Mouse (Mus musculus) liver, embryonic 12.5 days (tissue): ENCODE data around the gene Prdm1. TPM values are rescaled to one million over a fixed set of nuclear protein-coding genes. Genes with fewer than 3 reads are reported as not detected.

Experiments
- ATAC-seq: fragments of 200-750 bp; cut with Nextera tagmentation; 2 replicates; pipeline ENCODE4 v1.8.0; 2017; ENCODE audit warnings: moderate number of reproducible peaks, mild to moderate bottlenecking, moderate library complexity
- H3K27ac ChIP-seq: fragments of 300-500 bp; sonication (generic); 2 replicates; pipeline ENCODE4 v1.5.1; 2016; ENCODE audit warnings: mild to moderate bottlenecking
- H3K27me3 ChIP-seq: fragments of 300-500 bp; sonication (generic); replicated peaks from 2 replicates; pipeline ENCODE4 v1.6.1; 2016; ENCODE audit warnings: mild to moderate bottlenecking, moderate library complexity
- H3K36me3 ChIP-seq: fragments of 300-500 bp; sonication (generic); 2 replicates; pipeline ENCODE4 v1.6.1; 2016; ENCODE audit warnings: mild to moderate bottlenecking, moderate library complexity
- H3K4me1 ChIP-seq: fragments of 300-500 bp; sonication (generic); 2 replicates; pipeline ENCODE4 v1.6.1; 2016
- H3K4me2 ChIP-seq: fragments of 300-500 bp; sonication (generic); 2 replicates; pipeline ENCODE4 v1.6.1; 2016; ENCODE audit warnings: mild to moderate bottlenecking, moderate library complexity
- H3K4me3 ChIP-seq: fragments of 300-500 bp; sonication (generic); 2 replicates; pipeline ENCODE4 v1.5.1; 2016; ENCODE audit warnings: mild to moderate bottlenecking, moderate library complexity
- H3K9ac ChIP-seq: fragments of 300-500 bp; sonication (generic); 2 replicates; pipeline ENCODE4 v1.6.1; 2016; ENCODE audit warnings: mild to moderate bottlenecking, moderate library complexity
- H3K9me3 ChIP-seq: fragments of 300-500 bp; sonication (generic); replicated peaks from 2 replicates; pipeline ENCODE4 v1.6.1; 2016; ENCODE audit warnings: mild to moderate bottlenecking, moderate library complexity
- WGBS: fragments of 180-500 bp; shearing (Covaris S2); methylation state at CpG from one replicate; pipeline ENCODE4 v1.1.7; 2016; ENCODE audit not compliant: insufficient replicate concordance; 5-methylcytosine and 5-hydroxymethylcytosine counted together
- polyA plus RNA-seq: library from polyadenylated mRNA; unstranded; fragments of >200 nt; fragmentation: Nextera tagmentation; extraction: Ambion mirVana; gene quantifications from 2 replicates; pipeline ENCODE4 v1.2.1, GENCODE M21; 2016

The Prdm1 gene
- polyA plus RNA-seq, 1 experiment from 2014 or later, result 0.41 TPM

DNA sequence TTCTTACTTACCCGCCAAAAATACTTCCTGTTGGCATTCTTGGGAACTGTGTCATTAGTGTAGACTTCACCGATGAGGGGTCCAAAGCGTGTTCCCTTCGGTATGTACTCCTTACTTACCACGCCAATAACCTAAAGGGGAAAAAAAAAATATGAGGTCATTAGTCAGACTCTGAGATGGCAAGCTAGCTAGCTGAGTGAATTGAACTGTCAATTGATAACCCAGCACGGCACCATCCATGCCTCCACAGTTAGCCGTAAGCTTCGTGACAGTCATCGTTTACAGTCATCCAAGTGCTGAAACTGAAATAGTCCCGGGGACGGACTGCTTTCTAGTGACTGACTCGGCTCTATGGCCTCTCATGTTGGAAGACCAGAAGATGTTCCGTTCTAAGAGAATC is 78.2 kb downstream of the Prdm1 start:
- H3K36me3 ChIP-seq, result no peaks in the 10 kb centered on the region
- no peak overlapping the region for H3K27ac ChIP-seq
- H3K4me1 ChIP-seq, result peaks cover 9% of the 10 kb centered on the region
- H3K4me3 ChIP-seq, result no peak overlapping the region
- 74% methylated on average over 13 of the region's 13 CpGs for WGBS
- no peak overlapping the region for H3K9ac ChIP-seq
- ATAC-seq, result no peak
- H3K9me3 ChIP-seq, result no peaks in the 10 kb centered on the region
- no peak overlapping the region for H3K4me2 ChIP-seq
- H3K27me3 ChIP-seq, result 0 out of 2 replicates have a peak, but pooled peaks cover 3% of the 10 kb centered on the region

DNA sequence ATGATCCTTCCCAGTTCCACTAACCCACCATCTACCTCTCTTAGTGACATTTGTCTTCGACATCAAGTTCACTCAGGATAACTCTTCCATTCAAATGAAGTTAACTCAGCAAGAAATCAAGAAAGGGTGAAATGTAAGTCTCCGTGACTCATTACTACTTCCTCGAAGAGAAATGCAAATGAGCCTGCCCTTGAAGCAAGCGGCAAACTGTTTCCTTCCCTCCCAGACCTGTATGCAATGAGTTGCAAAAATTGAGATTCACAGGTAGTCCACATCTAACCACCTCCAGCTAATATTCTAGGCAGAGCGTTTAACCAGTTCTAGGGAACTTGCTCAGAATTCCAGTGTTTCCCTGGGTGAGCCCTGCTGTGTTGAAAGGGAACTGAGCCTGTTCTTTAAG is 78.6 kb downstream of the Prdm1 start:
- Histone ChIP-seq H3K4me3 (no peak overlapping the region), H3K27me3 (0 out of 2 replicates have a peak, but pooled peaks cover 3% of the 10 kb centered on the region), H3K27ac (no peak overlapping the region), H3K36me3 (no peaks in the 10 kb centered on the region), H3K9me3 (no peaks in the 10 kb centered on the region), H3K4me2 (no peak overlapping the region), H3K9ac (no peak overlapping the region), H3K4me1 (peaks cover 9% of the 10 kb centered on the region)
- no peak for ATAC-seq
- 56% methylated on average over 5 of the region's 5 CpGs for WGBS

GRCm38 (mm10) chr10:44448165-44448564 is 80.1 kb downstream of the Prdm1 start:
- peak overlapping the region; percentile 6 for H3K4me2 ChIP-seq
- peaks cover 17% of the 10 kb centered on the region for H3K4me1 ChIP-seq
- no peaks in the 10 kb centered on the region for H3K9me3 ChIP-seq
- WGBS, result 25% methylated on average over 12 of the region's 12 CpGs
- H3K4me3 ChIP-seq, result no peak overlapping the region
- no peak overlapping the region for H3K27ac ChIP-seq
- H3K9ac ChIP-seq, result no peak overlapping the region
- peaks cover 3% of the 10 kb centered on the region; the same call in 1 of the 2 replicates for H3K27me3 ChIP-seq
- H3K36me3 ChIP-seq, result no peaks in the 10 kb centered on the region
- ATAC-seq, result no peak

GRCm38 (mm10) chr10:44447406-44448139 is 80.7 kb downstream of the Prdm1 start:
- H3K4me1 ChIP-seq, result peaks cover 20% of the 10 kb centered on the region
- WGBS, result 70% methylated on average over 14 of the region's 14 CpGs
- no peak overlapping the region for H3K27ac ChIP-seq
- H3K4me3 ChIP-seq, result no peak overlapping the region
- no peaks in the 10 kb centered on the region for H3K36me3 ChIP-seq
- no peak for ATAC-seq
- no peak overlapping the region for H3K9ac ChIP-seq
- H3K9me3 ChIP-seq, result no peaks in the 10 kb centered on the region
- no peaks in the 10 kb centered on the region; the same call in 1 of the 2 replicates for H3K27me3 ChIP-seq
- peak overlapping the region; percentile 6 for H3K4me2 ChIP-seq

- H3K27me3 ChIP-seq, result peaks cover 4% of the 10 kb centered on the region
- H3K9me3 ChIP-seq, result no peaks in the 10 kb centered on the region
- H3K9ac ChIP-seq, result no peak overlapping the region
- 83% methylated on average over 10 of the region's 10 CpGs for WGBS
- H3K4me3 ChIP-seq, result no peak overlapping the region
- ATAC-seq, result no peak
- H3K36me3 ChIP-seq, result no peaks in the 10 kb centered on the region
- H3K4me2 ChIP-seq, result no peak overlapping the region
- H3K27ac ChIP-seq, result no peak overlapping the region
- H3K4me1 ChIP-seq, result peaks cover 20% of the 10 kb centered on the region
Observed at GRCm38 (mm10) chr10:44447001-44447400, 81.3 kb downstream of the Prdm1 start.

DNA sequence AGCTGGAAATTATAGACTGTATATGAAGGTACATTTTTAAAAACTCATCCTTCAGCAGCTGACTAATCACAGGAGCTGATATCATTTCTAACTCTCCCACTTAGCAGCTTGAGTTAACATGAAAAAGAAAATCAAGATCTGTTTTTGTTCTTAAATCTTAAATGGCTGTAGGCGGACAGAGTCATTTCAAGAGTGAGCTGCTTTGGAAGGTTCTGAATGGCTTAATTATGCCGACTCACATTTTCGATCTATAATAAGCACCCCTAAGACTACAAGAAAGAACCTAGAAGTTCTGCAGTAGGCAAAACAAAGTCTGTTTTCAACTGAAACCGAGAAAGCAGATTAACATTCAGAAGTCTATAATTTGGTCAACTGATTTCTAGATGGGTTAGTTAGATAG is 83.9 kb downstream of the Prdm1 start:
- Histone ChIP-seq H3K27me3 (peaks cover 13% of the 10 kb centered on the region), H3K4me3 (no peak overlapping the region), H3K27ac (no peak overlapping the region), H3K9me3 (no peaks in the 10 kb centered on the region), H3K4me2 (no peak overlapping the region), H3K4me1 (peaks cover 20% of the 10 kb centered on the region), H3K9ac (no peak overlapping the region), H3K36me3 (no peaks in the 10 kb centered on the region)
- 65% methylated on average over 4 of the region's 4 CpGs for WGBS
- no peak for ATAC-seq

DNA sequence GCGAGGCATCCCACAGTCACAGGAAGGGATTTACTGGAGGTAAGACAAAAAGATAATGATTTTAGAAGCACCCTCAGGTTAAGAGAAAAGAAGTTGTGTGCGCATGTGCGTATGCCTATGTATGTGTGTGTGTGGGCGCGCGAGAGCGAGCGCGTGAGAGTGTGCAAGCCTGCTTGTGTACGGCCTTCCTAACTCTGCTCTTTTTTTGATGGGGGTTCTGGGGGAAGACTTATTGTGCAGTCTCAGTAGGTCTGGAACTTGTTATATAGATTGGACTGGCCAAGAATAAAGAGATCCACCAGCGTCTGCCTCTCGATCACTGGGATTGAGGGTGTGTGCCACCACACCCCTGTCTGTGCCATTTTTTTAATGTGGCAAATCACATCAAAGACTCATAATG is 84.6 kb downstream of the Prdm1 start:
- Histone ChIP-seq H3K9me3 (no peaks in the 10 kb centered on the region), H3K4me2 (peak overlapping the region; percentile 12; the same call in 1 of the 2 replicates), H3K4me1 (peaks cover 20% of the 10 kb centered on the region), H3K27me3 (peaks cover 13% of the 10 kb centered on the region), H3K4me3 (no peak overlapping the region), H3K9ac (no peak overlapping the region), H3K36me3 (no peaks in the 10 kb centered on the region), H3K27ac (no peak overlapping the region)
- ATAC-seq, result no peak
- 66% methylated on average over 12 of the region's 12 CpGs for WGBS

DNA sequence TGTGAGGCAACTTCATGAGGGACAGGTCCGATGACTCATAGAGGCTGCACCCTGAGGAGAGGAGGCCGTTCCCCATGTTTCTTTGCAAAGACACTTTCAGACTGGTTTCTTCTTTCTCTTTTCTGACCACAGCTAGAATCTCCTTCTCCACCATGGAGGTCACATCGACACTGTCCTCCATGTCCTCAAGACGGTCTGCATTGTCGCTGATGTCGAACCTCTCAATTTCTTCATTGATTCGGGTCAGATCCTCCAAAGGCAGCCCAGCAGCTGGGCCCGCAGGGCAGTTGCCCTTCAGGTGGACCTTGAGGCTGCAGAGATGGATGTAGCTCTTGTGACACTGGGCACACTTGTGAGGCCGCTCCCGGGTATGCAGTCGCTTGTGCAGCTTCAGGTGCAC is 88.6 kb downstream of the Prdm1 start:
- peaks cover 11% of the 10 kb centered on the region for H3K4me1 ChIP-seq

DNA sequence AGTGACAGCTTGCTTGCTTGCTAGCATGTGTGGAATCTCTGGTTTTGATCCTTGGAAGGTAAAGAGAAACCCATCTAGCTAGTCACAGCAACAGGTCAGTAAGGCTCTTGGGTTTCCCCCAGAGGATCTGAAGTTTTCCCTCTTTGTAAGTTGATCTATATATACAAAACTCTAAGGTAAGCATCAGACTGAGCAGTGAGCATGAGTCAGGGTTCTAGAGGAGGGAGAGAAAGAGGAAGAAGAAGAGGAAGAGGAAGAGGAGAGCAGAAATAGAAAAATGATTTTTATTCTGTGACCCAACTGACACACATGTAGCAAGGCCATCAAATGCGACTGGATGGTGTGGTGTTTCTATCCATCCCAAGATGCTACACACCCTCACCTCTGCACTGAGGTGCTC is 90.7 kb downstream of the Prdm1 start:
- 63% methylated on average over 1 of the region's 1 CpGs for WGBS
- peaks cover 13% of the 10 kb centered on the region; the same call in 1 of the 2 replicates for H3K27me3 ChIP-seq
- H3K4me1 ChIP-seq, result no peaks in the 10 kb centered on the region
- no peaks in the 10 kb centered on the region for H3K36me3 ChIP-seq
- H3K9me3 ChIP-seq, result no peaks in the 10 kb centered on the region
- no peak overlapping the region for H3K9ac ChIP-seq
- H3K4me3 ChIP-seq, result no peak overlapping the region
- no peak for ATAC-seq
- H3K27ac ChIP-seq, result no peak overlapping the region
- H3K4me2 ChIP-seq, result no peak overlapping the region

More for the DNA sequence above, 88.6 kb downstream of the Prdm1 start:
- Histone ChIP-seq H3K27ac (no peak overlapping the region), H3K9me3 (no peaks in the 10 kb centered on the region), H3K4me2 (no peak overlapping the region), H3K9ac (no peak overlapping the region), H3K4me3 (no peak overlapping the region), H3K27me3 (peaks cover 13% of the 10 kb centered on the region), H3K36me3 (no peaks in the 10 kb centered on the region)
- WGBS, result 85% methylated on average over 11 of the region's 11 CpGs
- ATAC-seq, result no peak

DNA sequence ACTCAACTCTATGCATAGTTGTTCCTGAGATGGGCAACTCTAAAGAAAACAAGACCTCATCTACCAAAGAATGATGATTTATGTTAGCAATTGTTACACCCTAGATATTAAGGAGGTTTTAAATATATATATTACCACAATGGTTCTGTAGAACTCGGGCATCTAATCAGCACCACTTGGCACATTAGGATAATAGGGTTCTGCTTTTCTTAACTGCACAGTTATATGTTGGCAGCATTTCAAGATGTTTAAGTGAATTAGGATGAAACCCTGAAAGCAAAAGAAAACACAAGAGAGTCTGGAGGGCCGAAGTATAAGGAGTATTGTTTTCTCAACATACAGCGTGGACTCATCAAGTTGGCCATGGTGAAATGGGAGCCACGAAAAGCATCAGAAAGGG is 92.3 kb downstream of the Prdm1 start:
- Histone ChIP-seq H3K4me1 (no peaks in the 10 kb centered on the region), H3K27ac (no peak overlapping the region), H3K4me2 (no peak overlapping the region), H3K27me3 (no peaks in the 10 kb centered on the region), H3K9me3 (no peaks in the 10 kb centered on the region), H3K4me3 (no peak overlapping the region), H3K36me3 (no peaks in the 10 kb centered on the region), H3K9ac (no peak overlapping the region)
- ATAC-seq, result no peak
- 76% methylated on average over 4 of the region's 4 CpGs for WGBS

DNA sequence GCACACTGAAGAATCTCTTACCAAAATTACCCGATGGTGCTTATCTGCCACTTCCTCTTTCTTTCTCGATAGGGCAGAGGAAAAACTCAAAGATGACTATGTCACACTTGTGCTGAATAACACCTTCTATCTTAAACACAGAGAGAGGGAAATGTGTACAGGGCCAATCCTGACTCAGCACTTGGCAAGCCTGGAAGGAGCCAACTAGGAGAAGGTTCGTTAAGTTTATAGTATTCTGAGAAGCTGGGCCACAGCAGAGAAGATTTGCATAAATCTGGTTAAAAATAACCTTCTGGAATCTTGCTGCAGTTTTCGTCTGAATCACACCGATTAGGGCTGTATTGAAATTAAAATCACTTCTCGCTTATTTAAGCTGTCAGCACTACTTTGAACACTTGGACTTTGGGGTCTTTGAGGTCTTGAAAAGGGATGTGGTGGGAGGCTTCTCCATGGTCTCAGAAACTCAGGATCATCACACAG is 93.6 kb downstream of the Prdm1 start:
- no peak overlapping the region for H3K9ac ChIP-seq
- H3K4me3 ChIP-seq, result no peak overlapping the region
- no peak overlapping the region for H3K27ac ChIP-seq
- no peaks in the 10 kb centered on the region for H3K36me3 ChIP-seq
- no peak overlapping the region for H3K4me2 ChIP-seq
- no peaks in the 10 kb centered on the region for H3K4me1 ChIP-seq
- no peaks in the 10 kb centered on the region; the same call in 1 of the 2 replicates for H3K27me3 ChIP-seq
- WGBS, result 37% methylated on average over 6 of the region's 6 CpGs
- H3K9me3 ChIP-seq, result no peaks in the 10 kb centered on the region
- no peak for ATAC-seq

DNA sequence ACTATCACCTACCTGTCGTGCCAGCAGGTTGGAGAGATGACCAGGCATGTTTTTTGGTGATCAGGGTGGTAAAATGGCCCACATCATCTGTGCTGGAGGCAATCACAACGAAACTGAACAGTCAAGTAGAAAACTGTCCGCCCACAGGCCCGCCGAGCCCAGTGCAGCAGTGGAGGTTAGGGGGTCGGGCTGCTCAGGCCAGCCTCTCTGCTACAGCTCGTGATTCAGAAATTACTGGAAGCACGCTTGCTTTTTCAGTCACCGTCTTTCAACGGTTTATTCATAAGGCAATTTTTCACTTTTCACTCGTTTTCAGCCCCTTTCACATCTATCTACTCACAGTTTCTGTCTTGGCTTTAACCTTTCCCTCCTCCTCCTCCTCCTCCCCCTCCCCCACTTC is 96.1 kb downstream of the Prdm1 start:
- no peaks in the 10 kb centered on the region; the same call in 1 of the 2 replicates for H3K27me3 ChIP-seq
- no peaks in the 10 kb centered on the region for H3K36me3 ChIP-seq
- ATAC-seq, result no peak
- WGBS, result 69% methylated on average over 11 of the region's 11 CpGs
- no peak overlapping the region for H3K4me3 ChIP-seq
- H3K4me2 ChIP-seq, result no peak overlapping the region
- no peak overlapping the region for H3K9ac ChIP-seq
- no peaks in the 10 kb centered on the region for H3K4me1 ChIP-seq
- no peaks in the 10 kb centered on the region for H3K9me3 ChIP-seq
- H3K27ac ChIP-seq, result no peak overlapping the region
